Mouse (Mus musculus): Measurements from ENCODE around the gene Tnni3. TPM values are rescaled to one million over a fixed set of nuclear protein-coding genes. Genes with fewer than 3 reads are reported as not detected.

Tnni3 gene
- total RNA-seq, 2 experiments from 2014 or later = 5.1 TPM; not detected in 1

DNA sequence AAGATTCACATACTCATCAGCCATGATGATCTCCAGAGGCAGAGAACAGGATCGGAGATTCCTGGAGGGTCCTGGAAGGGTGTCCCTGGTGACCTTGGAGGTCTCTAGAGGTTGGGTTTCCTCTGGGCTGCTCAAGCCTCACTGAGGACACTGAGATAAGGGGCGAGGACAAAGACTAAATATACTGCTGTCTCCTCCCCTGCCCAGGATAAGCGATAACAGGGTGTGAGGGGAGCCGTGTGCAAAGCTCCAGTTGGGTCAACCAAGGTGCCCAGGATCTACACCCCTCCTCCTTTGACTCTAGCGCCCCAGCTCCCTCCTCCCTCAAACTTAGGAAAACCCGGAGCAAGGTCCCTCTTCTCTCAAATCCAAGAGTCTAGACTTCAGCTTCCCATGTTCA lies 1.7 kb downstream of the Tnni3 start:
- ATAC-seq (ENCODE audit: poor library complexity, severe bottlenecking) = no peak

DNA sequence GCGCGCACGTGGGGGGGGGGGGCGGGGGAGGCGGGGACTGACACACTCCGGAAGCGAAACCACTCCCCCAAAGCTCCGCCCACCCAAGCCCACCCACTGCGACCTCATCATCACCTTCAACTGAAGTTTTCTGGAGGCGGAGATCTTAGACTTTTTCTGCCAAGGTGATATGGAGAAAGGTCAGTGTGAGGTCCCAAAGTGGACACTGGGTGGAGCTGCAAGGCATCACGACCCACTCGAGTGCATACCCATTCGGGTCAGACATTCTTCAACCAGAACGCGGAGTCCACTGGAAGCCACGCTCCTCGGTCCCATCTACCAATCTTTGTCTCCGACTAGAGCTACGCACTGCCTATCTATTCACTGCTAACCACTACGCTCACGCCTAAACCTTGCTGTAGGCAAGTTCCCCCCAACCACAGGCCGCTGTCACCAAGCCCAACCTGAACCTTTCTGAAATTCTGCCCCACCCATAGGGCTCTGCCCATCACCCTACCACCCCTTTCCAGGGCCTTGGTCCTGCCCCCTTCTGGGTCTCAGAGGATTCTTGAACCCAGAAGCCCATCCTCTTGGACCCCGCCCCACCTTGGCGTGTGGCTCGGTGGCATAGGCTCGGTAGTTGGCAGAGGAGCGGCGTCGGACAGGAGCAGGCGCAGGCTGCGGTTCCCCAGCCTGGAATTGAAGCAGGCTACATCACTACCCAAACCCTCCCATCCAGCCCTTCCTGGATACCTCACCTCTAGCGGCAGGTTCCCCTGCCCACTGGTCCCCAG lies 2.6 kb downstream of the Tnni3 start:
- no peak for ATAC-seq (ENCODE audit: poor library complexity, severe bottlenecking)

DNA sequence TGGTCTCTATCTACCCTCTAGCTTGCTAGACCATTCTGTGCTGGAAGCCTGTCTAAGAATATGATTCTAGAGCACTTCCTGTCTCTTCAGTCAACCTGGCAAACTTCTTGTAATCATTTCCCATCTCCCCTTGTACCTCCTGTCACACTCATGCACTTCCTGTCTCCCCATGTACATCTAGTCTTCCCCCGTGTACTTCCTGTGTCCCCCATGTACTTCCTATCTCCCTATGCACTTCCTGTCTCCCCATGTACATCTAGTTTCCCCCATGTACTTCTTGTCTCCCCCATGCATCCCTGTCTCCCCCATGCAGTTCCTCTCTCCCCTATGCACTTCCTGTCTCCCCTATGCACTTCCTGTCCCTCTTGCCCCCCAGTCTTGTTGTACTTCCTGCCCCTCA lies 5.5 kb downstream of the Tnni3 start:
- no peak; the same call in 1 of the 2 replicates for ATAC-seq (ENCODE audit: poor library complexity, severe bottlenecking)

DNA sequence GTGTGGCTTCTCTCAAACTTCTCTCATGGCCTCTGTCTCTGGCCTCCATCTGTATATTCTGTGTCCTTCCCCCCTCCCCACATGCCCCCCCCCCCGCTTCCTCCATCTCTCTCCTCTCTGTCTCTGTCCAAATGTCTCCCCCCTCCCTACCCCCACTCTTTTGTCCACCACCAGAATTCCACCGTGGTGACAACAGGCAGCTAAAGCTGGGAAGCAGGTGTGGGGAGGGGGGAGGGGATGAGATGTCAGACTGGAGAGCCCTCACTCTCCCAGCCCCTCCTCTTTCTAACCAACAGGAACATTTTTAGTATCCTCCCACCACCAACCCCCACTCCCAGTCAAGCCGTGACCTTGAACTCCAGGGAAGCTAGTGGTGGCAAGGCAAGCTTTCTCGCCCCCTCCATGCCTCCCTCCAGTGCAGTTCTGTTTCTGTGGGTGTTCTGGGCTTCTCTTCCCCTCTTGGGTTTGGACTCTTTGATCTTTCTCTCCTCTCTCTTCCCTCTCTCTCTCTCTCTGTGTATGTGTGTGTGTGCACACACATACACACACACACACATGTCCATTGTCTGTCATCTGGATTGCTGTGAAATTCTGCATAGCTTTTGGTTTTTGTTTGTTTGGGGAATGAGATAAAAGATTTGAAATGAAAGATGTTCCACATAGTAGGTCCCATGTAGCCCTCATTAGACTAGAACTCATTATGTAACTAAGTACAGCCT lies 7.5 kb downstream of the Tnni3 start, which contains the start of gene Tnnt1:
Tnnt1 (minus strand) TSS at position 51 of the 719 bp plus-strand sequence.
- ATAC-seq (ENCODE audit: poor library complexity, severe bottlenecking) = no peak

DNA sequence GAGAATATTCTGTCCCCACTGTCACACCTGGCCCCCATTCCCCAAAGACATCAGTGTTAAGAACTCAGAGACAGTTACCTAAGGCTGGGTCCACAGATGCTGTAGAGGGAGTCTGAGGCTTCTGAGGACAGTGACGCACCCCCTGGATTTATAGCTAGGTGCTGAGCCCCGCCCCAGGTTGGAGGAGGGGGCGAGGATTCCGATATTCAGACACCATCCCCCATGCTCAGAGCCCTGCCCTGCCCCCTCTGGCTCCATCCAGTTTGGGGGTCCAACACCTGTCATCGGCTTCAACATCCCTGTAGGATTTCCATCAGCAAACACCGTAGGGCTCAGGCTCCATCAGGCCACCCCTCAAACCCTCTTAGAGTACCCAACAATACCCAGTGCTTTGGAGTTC lies 8.2 kb downstream of the Tnni3 start:
- ATAC-seq (ENCODE audit: poor library complexity, severe bottlenecking) = no peak

DNA sequence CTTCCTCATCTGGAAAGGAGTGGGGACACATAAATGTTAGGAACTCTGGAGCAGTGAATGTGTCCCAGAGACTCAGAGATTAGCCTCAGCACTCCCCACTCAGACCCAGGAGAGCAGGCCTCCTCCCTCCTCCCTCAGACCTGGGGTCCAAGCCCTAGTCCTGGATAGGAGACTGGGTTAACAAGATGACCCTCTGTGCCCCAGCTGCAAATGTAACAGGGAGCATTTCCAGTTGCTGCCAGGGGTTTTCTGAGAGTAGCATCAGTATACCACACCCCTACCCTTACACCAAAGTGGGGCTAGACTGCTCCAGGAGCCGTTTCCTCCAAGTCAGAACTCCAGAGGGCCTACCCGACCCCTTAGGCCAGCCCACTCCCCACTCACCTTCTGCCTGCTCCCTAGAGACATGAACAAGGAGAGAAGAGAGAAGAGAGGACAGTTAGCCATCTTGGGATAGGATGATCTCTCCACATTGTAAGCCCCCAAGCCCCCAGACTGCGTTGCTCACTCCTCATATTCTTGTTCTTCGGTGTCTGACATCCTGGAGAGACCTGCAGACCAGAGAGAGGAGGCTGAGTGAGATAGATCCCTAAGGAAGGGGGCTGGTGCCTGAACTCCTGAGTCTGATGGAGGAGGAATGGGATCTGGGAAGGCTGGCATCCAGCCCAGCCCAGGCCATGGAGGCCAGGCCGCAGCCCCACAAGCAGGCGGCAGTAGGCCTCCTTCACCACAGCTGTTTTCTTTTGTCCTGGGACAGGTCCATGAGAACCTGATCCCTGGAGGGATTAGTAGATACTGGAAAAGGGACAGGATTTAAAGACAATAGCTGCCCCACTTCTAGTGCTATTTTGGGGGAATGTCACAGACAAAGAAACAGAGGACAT lies 10.0 kb downstream of the Tnni3 start:
- ATAC-seq (ENCODE audit: poor library complexity, severe bottlenecking) = no peak

DNA sequence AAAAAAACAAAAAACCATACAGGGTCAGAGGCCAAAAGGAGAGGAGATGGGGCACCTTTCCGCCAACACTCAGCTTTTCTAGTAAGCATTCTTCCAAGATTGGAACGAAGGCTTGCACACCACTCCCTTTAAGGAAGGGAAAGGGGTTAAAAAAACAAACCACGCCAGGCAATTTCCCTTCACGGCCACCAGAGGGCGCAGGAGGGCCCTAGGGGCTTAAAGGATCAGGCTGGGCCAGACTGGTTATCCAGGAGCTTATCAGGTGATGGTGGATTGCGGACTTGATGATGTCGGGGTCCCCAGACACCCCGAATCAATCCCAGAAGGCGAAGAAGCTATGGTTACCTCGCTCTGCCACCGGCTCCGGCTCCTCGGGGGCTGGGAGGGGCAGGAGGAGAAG lies 10.8 kb downstream of the Tnni3 start:
- ATAC-seq (ENCODE audit: poor library complexity, severe bottlenecking) = peak; percentile 70; the same call in 1 of the 2 replicates

DNA sequence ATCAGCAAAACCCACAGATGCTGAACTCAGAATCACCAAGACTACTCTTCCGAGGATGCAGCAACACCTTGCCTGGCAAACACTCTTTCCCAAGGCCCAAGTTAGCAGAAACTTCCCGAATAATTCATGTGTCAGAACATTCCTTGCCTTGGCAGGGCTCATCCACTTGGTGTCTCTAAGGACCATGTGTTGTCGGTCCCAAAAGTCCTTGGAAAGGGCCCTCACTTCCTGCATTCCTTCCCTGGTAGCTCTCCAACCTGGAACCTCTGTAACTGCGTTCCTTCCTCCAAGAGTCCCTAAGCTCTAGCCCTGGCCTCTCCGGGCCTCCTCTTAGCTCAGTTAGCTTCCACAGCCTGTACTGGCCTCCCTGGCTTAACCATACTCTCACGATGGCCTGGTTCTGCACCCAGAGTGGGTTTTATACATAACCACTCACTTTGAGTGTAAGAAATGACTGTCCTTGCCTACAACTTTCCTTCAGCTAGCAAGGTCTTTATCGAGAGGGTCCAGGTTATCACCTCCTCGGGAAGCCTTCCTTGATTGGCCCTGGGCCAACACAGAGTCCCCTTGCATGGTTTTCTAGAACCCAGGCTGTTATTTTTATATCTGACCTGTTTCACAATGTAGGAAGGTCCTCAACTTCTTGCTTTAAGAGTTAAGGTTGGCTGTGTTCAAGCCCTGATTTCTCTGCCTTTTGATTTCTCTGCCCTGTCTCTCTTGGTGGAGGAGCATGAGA lies 12.4 kb downstream of the Tnni3 start:
- no peak for ATAC-seq (ENCODE audit: poor library complexity, severe bottlenecking)

DNA sequence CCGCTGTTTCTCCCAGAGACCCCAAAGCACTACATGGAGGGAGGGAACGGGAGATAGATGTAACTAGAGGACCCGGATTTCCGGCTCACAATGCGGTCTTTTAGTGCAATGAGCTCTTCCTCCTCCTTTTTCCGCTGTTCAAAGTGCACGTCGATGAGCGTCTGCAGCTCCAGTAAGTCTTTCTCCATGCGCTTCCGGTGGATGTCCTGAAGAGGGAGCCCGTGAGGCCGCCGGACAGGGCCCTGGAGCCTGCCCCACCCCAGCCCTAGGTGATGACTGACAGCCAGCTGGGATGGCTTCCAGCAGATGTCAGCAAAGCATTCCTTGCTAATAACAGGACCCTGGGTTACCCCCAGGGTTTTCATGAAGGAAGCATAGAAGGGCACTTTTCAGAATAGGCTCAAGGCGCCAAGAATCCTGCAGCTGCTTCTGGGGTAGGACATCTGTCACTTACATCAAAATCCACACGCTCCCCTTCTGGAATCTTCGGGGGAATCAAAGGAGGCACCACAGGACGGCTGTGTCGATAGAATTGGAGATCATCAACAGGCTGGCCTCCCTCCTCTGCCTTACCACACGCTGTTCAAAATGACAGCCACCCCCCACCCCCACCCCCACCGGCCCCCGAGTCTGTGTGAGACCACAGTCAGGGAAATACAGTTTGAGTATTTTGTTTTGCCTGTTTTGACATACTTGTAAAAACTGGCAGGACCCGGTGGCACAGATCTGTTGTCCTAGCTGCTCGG lies 14.0 kb downstream of the Tnni3 start:
- peak; percentile 94 for ATAC-seq (ENCODE audit: poor library complexity, severe bottlenecking)

DNA sequence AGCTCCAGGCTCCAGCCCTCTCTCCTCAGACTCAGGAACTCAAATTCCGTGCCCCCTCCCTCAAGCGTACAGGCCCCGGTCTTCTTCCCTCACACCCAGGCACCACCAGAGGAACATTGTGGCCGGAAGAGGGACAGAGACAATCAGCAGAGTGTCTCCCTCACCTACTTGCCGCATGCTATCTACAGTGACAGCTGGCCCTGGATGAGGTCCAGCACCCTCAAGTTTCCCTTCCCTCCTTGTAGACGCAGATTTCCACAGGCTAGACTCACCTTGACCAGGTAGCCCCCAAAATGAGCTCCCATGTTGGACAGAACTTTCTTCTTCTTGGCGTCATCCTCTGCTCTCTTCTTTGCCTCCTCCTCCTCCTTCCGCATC lies 15.3 kb downstream of the Tnni3 start:
- no peak for ATAC-seq (ENCODE audit: poor library complexity, severe bottlenecking)

DNA sequence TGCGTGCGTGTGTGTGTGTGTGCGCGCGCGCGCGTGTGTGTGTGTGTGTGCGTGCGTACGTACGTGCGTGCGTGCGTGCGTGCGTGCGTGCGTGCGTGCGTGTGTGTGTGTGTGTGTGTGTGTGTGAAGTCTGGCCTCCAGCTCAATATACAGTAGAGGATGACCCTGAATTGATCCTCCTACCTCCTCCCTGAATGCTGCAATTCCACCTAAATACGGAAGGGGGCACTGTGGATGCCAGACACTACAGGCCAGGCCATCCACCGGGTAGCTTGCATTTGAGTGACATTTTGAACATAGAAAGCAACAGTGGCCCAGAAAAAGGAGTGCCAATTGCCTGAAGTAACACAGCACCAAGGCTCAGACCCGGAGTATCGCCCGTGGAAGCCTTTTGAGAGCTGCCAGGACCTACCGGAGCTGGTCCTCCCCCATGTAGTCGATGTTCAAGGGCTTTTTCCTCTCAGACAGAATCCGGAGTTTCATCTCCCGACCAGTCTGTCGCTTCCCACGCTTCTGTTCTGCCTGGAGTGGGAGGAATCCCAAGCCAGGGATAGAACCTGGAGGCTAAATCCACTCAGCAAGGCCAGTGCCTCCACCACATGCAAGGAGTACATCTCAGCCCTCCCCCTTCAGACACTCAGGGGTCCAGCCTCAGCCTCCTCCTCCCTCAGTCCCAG lies 15.8 kb downstream of the Tnni3 start:
- ATAC-seq (ENCODE audit: poor library complexity, severe bottlenecking) = no peak

DNA sequence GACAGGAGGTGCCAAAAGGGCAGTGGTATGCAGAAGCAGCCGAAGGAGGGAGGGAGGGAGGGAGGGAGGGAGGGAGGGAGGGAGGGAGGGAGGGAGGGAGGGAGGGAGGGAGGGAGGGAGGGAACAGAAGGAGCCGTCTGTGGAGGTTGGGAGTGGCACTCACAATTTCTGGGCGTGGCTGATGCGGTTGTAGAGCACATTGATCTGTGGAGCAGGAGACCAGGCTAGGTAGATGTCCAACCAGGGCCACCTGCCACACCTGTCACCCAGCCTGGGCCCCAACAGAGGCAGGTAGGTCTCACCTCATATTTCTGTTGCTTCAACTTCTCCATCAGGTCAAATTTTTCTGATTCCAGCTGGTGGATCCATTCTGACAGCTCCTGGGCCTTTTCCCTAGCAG lies 16.8 kb downstream of the Tnni3 start:
- ATAC-seq (ENCODE audit: poor library complexity, severe bottlenecking) = no peak

DNA sequence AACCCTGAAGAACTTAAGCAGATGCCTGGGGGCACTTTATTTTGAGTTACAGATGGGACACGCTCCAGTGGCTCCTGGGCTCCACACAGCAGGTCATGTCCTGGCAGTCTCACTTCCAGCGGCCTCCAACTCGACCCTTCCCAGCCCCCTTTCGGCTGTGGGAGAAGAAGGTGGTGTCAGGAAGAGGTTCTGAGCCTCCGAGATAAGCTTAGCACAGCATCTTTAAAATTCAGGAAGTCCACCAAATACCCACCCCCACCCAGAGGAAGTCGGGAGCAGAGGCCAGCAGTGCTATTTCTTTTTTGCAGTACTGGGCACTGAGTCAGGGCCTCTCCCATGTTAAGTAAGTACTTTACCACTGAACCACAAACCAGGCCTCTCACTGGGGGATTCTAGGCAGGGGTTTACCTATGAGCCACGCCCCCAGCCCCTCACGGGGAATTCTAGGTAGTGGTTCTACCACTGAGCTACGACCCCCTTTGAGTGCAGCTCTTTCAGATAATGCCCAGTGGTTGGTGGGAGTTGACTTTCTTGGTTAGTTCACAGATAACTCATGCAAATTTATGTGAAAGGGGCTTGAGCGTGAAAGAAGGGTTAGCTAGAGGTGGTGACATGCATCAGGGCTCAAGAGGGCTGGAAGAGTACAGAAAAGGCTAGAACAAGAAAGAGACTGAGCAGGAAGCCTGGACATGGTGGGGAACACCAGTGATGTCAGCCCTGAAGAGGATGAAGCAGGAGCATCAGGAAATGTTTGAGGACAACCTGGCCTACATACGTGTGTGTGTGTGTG lies 19.2 kb downstream of the Tnni3 start:
- peak; percentile 48 for ATAC-seq (ENCODE audit: poor library complexity, severe bottlenecking)

DNA sequence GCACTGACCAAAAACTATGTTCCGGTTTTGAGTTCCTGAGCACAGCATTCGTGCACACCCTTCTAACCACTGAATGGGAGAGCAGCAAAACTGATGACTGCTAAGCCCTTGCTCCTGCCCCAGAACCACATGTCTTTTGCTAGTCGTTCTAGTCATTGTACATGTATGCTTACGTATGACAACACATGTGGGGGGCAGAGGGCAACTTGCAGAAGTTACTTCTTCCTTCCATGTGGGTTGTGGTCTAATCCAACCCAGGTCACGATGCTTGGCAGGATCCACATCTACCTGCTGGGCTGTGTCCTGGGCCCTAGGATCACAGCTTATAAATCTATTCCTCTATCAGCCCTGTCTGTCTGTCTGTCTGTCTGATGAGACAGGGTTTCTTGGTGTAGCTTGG lies 20.2 kb downstream of the Tnni3 start:
- no peak for ATAC-seq (ENCODE audit: poor library complexity, severe bottlenecking)

DNA sequence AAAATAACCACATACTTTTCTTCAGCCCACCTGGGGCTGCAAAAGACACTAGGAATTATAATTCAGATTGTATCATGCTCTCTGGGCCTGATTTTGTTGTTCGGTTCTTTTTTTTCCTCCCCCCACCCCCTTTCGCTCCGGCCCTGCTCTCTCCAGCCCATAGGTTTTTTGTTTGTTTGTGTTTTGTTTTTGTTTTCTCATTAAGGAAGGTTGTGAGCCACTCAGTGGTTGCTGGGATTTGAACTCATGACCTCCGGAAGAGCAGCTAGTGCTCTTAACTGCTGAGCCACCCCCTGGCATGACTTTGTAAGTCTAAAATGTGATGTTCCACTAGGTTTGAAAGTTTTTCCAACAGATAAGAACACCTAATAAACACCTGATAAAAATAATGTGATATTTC lies 20.9 kb downstream of the Tnni3 start:
- no peak for ATAC-seq (ENCODE audit: poor library complexity, severe bottlenecking)

DNA sequence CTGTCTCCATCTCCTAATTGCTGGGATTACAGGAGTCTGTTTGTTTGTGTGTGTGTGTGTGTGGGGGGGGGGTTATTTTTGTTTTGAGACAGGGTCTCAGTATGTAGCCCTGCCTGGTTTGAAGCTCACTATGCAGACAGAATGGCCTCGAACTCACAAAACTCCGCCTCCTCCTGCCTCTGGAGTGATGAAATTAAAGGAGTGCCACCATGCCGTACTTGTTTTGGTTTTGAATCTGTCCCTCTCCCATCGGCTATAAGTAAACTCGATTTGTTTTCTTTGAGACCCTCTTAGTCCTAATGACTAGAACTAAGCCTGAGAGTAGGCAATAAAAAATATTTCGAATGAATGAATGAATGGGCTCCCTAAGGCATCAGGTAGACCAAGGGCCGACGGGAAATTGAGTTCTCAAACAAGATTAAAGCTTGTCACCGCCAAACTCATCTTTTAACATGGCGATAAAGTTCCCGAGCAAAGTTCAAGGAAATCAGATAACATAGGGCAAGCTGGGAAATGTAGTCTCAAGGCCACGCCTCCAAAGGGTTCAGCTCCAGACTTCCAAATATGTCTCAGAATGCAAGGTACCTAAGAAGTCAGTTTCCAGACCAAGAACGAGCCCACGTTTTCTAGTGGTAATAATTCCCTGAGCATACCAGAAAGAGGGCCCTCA lies 21.5 kb downstream of the Tnni3 start:
- ATAC-seq (ENCODE audit: poor library complexity, severe bottlenecking) = no peak

DNA sequence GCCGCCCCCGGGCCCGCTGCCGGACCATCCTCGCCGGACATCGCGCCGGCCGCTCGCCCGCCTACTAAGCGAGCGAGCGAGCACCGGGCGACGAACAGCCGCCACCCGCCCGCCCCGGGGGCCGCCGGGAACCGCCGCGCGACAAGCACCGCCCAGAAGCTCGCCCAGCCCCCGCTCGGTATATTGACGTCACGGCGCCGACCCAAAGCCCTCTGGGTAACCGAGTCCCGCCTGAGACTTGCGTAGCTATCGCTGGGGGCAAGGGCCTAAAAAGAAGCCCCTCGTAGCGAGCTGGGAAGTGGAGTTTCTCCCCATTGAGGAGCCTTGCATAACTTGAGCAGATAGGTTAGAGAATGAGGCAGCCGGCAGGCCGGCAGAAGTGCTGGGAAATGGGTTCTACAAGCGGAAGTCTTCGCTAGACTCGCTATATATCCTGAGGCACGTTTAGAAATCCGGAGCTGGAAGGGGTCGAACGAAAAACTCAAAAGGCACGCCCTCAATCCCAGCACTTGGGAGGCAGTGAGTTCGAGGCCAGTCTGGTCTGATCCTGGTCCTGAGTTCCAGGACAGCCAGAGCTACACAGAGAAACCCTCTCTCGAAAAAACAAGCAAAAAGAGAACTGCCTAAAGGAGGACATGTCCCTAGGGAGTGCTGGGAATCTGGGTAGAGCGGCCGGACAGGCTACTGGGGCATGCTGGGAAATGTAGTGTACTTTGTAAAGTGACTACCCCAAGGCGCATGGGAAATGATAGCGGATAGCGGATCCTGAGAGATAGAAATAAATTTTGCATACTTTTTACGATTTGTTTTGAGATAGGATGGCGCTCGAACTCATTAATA lies 22.3 kb downstream of the Tnni3 start, which contains the start of gene Ppp1r12c:
Ppp1r12c (minus strand) TSS at position 123 of the 840 bp plus-strand sequence.
- ATAC-seq (ENCODE audit: poor library complexity, severe bottlenecking) = peak; percentile 80
